ENCODE assay signal across 11 mouse cellular contexts in the genomic region with DNA sequence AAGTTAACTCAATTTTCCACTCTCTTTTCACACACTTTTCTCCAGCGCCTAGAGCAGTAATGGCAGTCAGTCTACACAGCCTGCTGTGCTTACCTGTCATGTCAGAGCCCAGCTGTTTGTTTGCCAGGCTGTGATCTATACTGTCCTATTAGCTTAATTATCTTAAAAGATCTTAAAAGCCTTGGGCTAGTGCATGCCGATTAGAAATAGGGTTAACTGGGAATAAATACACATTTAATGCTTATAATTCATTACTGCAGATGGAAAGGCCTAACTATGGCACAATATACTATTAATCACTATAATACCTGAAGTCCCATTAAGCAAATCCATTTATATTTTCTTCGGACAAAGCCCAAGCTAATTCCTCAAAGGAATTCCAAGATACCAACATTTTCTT.
"Had no signal": no experiment of that assay in that cellular context is flagged by ENCODE, and none has a peak within 500 bp of the region (broad histone marks: within the 10 kb centered on the region; RNA-seq: fewer than 3 reads in every experiment).

No protein-coding gene starts in this region.

- DNase-seq: left cerebral cortex, postnatal 4 days; liver; liver, embryonic 13.5 days; liver, postnatal 0 days; lung, adult 18-20 months; lung, adult 2 months; lung, embryonic 14.5 days; lung, postnatal 10 days; lung, postnatal 14 days; lung, postnatal 36 days; midbrain, embryonic 14.5 days had no signal
